Mouse (Mus musculus): ENCODE data around the gene H2al1f.
"Not testable (repeated sequence)": the region's sequence is repeated elsewhere in the genome, so short reads cannot be mapped to it uniquely, and the experiment has no call there.

GRCm38 (mm10) chrX:11305355-11305754 lies 9.6 kb upstream of the H2al1f start, which contains the start of gene H2al1c:
- not testable (repeated sequence) for TF ChIP-seq CTCF (IDR thresholded peaks at IDR 0.05; ENCODE audit: extremely low read depth, insufficient read length, insufficient replicate concordance, low read depth, low read length); POLR2A (IDR thresholded peaks at IDR 0.05; ENCODE audit: low read depth, low read length)
